Mouse (Mus musculus): Measurements from ENCODE around the gene Sfxn4. TPM values are rescaled to one million over a fixed set of nuclear protein-coding genes. Genes with fewer than 3 reads are reported as not detected.

Gene Sfxn4
- total and polyA plus RNA-seq, 2 experiments: 0.11 to 0.55 TPM

GRCm38 (mm10) chr19:60791164-60791563 lies 70.1 kb downstream of the Sfxn4 start:
- no peak for DNase-seq (ENCODE audit: extremely low read depth, low read depth, low spot score)
- Histone ChIP-seq H3K4me1 (ENCODE audit: control insufficient read depth, insufficient read depth, low read length) (peaks cover 10% of the 10 kb centered on the region), H3K36me3 (ENCODE audit: control insufficient read depth, insufficient read depth, low read length) (no peaks in the 10 kb centered on the region), H3K27ac (replicated peaks; ENCODE audit: insufficient read depth, low read depth, low read length) (peak overlapping the region; percentile 86), H3K27me3 (ENCODE audit: control insufficient read depth, insufficient read depth, low read length) (no peaks in the 10 kb centered on the region), H3K79me2 (ENCODE audit: control insufficient read depth, insufficient read depth, low read length) (peaks cover 11% of the 10 kb centered on the region), H3K9ac (ENCODE audit: low read depth, low read length) (peak overlapping the region; percentile 73; the same call in 1 of the 2 replicates), H3K4me3 (ENCODE audit: insufficient read depth, low read depth, low read length) (peak overlapping the region; percentile 59)
- TF ChIP-seq POLR2A (IDR thresholded peaks at IDR 0.05; ENCODE audit: extremely low read depth, insufficient read depth, low read length) (no peak), CTCF (IDR thresholded peaks at IDR 0.05; ENCODE audit: low read depth, low read length) (no peak)
- 11% methylated on average over 9 of the region's 9 CpGs for WGBS

- peak within 1 kb of the TSS; percentile 86 for H3K27ac ChIP-seq (replicated peaks; ENCODE audit: insufficient read depth, low read depth, low read length)
- H3K79me2 ChIP-seq (ENCODE audit: control insufficient read depth, insufficient read depth, low read length): peaks cover 15% of the 10 kb centered on the region
- WGBS: under 1% methylated on average over 57 of the region's 57 CpGs
- H3K4me1 ChIP-seq (ENCODE audit: control insufficient read depth, insufficient read depth, low read length): peaks cover 15% of the 10 kb centered on the region
- no peak for TF ChIP-seq CTCF (IDR thresholded peaks at IDR 0.05; ENCODE audit: low read depth, low read length)
- TF ChIP-seq POLR2A (IDR thresholded peaks at IDR 0.05; ENCODE audit: extremely low read depth, insufficient read depth, low read length): peak; percentile 96
- peak within 1 kb of the TSS; percentile 64 for H3K4me3 ChIP-seq (ENCODE audit: insufficient read depth, low read depth, low read length)
- H3K36me3 ChIP-seq (ENCODE audit: control insufficient read depth, insufficient read depth, low read length): no peaks in the 10 kb centered on the region
- no peaks in the 10 kb centered on the region for H3K27me3 ChIP-seq (ENCODE audit: control insufficient read depth, insufficient read depth, low read length)
- peak; percentile 87 for DNase-seq (ENCODE audit: extremely low read depth, low read depth, low spot score)
- peak within 1 kb of the TSS; percentile 92 for H3K9ac ChIP-seq (ENCODE audit: low read depth, low read length)
These were observed 70.6 kb downstream of the Sfxn4 start, which contains the start of gene Eif3a for GRCm38 (mm10) chr19:60790551-60791161. Gene Eif3a, minus strand, starts transcription at chr19:60790658.

- under 1% methylated on average over 57 of the region's 60 CpGs for WGBS
- TF ChIP-seq CTCF (IDR thresholded peaks at IDR 0.05; ENCODE audit: low read depth, low read length): no peak
- TF ChIP-seq POLR2A (IDR thresholded peaks at IDR 0.05; ENCODE audit: extremely low read depth, insufficient read depth, low read length): no peak
- H3K27me3 ChIP-seq (ENCODE audit: control insufficient read depth, insufficient read depth, low read length): no peaks in the 10 kb centered on the region
- peaks cover 15% of the 10 kb centered on the region for H3K79me2 ChIP-seq (ENCODE audit: control insufficient read depth, insufficient read depth, low read length)
- H3K27ac ChIP-seq (replicated peaks; ENCODE audit: insufficient read depth, low read depth, low read length): peak overlapping the region; percentile 68
- peak overlapping the region; percentile 64 for H3K4me3 ChIP-seq (ENCODE audit: insufficient read depth, low read depth, low read length)
- peak overlapping the region; percentile 92 for H3K9ac ChIP-seq (ENCODE audit: low read depth, low read length)
- H3K36me3 ChIP-seq (ENCODE audit: control insufficient read depth, insufficient read depth, low read length): no peaks in the 10 kb centered on the region
- DNase-seq (ENCODE audit: extremely low read depth, low read depth, low spot score): no peak
- peaks cover 16% of the 10 kb centered on the region for H3K4me1 ChIP-seq (ENCODE audit: control insufficient read depth, insufficient read depth, low read length)
These were observed 71.3 kb downstream of the Sfxn4 start for GRCm38 (mm10) chr19:60789919-60790506.

GRCm38 (mm10) chr19:60789452-60789851 lies 71.8 kb downstream of the Sfxn4 start:
- Histone ChIP-seq H3K27ac (replicated peaks; ENCODE audit: insufficient read depth, low read depth, low read length) (peak overlapping the region; percentile 68), H3K9ac (ENCODE audit: low read depth, low read length) (peak overlapping the region; percentile 92), H3K4me3 (ENCODE audit: insufficient read depth, low read depth, low read length) (peak overlapping the region; percentile 64), H3K36me3 (ENCODE audit: control insufficient read depth, insufficient read depth, low read length) (no peaks in the 10 kb centered on the region), H3K4me1 (ENCODE audit: control insufficient read depth, insufficient read depth, low read length) (peaks cover 18% of the 10 kb centered on the region), H3K27me3 (ENCODE audit: control insufficient read depth, insufficient read depth, low read length) (no peaks in the 10 kb centered on the region), H3K79me2 (ENCODE audit: control insufficient read depth, insufficient read depth, low read length) (peaks cover 15% of the 10 kb centered on the region)
- DNase-seq (ENCODE audit: extremely low read depth, low read depth, low spot score): peak; percentile 46
- under 1% methylated on average over 7 of the region's 7 CpGs for WGBS
- no peak for TF ChIP-seq POLR2A (IDR thresholded peaks at IDR 0.05; ENCODE audit: extremely low read depth, insufficient read depth, low read length)
- no peak for TF ChIP-seq CTCF (IDR thresholded peaks at IDR 0.05; ENCODE audit: low read depth, low read length)

- DNase-seq (ENCODE audit: extremely low read depth, low read depth, low spot score): peak; percentile 61
- peaks cover 21% of the 10 kb centered on the region for H3K4me1 ChIP-seq (ENCODE audit: control insufficient read depth, insufficient read depth, low read length)
- peaks cover 19% of the 10 kb centered on the region for H3K79me2 ChIP-seq (ENCODE audit: control insufficient read depth, insufficient read depth, low read length)
- peak overlapping the region; percentile 64 for H3K4me3 ChIP-seq (ENCODE audit: insufficient read depth, low read depth, low read length)
- H3K36me3 ChIP-seq (ENCODE audit: control insufficient read depth, insufficient read depth, low read length): peaks cover 4% of the 10 kb centered on the region; the same call in 1 of the 2 replicates
- no peak for TF ChIP-seq CTCF (IDR thresholded peaks at IDR 0.05; ENCODE audit: low read depth, low read length)
- TF ChIP-seq POLR2A (IDR thresholded peaks at IDR 0.05; ENCODE audit: extremely low read depth, insufficient read depth, low read length): no peak
- peak overlapping the region; percentile 40 for H3K9ac ChIP-seq (ENCODE audit: low read depth, low read length)
- no peaks in the 10 kb centered on the region for H3K27me3 ChIP-seq (ENCODE audit: control insufficient read depth, insufficient read depth, low read length)
- H3K27ac ChIP-seq (replicated peaks; ENCODE audit: insufficient read depth, low read depth, low read length): 0 out of 2 replicates have a peak overlapping the region, but pooled peaks have one; percentile 4
- 15% methylated on average over 6 of the region's 6 CpGs for WGBS
These were observed 72.9 kb downstream of the Sfxn4 start for GRCm38 (mm10) chr19:60788214-60788960.

Data from liver, adult 2 months (tissue).